Mouse (Mus musculus) cortical plate, adult 2 months (tissue): ENCODE data around the gene Ppil6.

Experiments used
- CTCF ChIP-seq: fragments of 200-500 bp; IDR thresholded peaks from 2 replicates; pipeline ENCODE4 v1.5.1; 2011; ENCODE audit warnings: mild to moderate bottlenecking, control low read depth, low read length; ENCODE audit not compliant: insufficient read depth; ENCODE audit errors: extremely low read depth
- POLR2A ChIP-seq: fragments of 200-500 bp; IDR thresholded peaks from 2 replicates; pipeline ENCODE4 v1.6.1; 2011; ENCODE audit warnings: mild to moderate bottlenecking, low read length, control low read depth; ENCODE audit not compliant: insufficient read depth; ENCODE audit errors: extremely low read depth

DNA sequence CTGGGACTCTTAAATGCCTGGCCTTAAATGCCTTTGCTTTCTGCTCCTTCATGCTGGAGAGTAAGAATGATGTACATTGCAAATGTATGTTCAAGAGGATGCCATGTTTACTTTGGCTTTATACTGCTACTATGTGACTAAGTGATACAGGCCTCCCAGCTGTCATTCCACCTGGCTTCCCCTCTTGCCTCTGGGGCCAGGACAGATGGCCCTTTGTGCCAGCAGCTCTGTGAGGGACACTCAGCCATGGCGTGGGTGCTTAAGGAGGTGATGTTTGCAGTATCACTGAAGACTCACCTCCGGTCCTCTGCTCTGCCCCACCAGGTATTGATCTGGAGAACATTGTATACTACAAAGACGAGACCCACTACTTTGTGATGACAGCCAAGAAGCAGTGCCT, 10.3 kb upstream of the Ppil6 start:
- TF ChIP-seq CTCF: no peak
- no peak for TF ChIP-seq POLR2A
